Mouse (Mus musculus) small intestine, adult 10 weeks (tissue): Measurements from ENCODE around the gene Cyp2c40. TPM values are rescaled to one million over a fixed set of nuclear protein-coding genes. Genes with fewer than 3 reads are reported as not detected.

ENCODE experiments used
- polyA plus RNA-seq: library from polyadenylated mRNA; stranded (reverse); fragments of 350-450 nt; fragmentation: Illumina TruSeq; extraction: RNeasy Lipid Tissue Mini Kit (QIAGEN cat#74804); gene quantifications from one replicate; pipeline ENCODE4 v1.2.3, GENCODE M21; 2014; ENCODE audit warnings: low replicate concordance

Cyp2c40 gene
- not detected for polyA plus RNA-seq

GRCm38 (mm10) chr19:39812714-39813113 lies at the start of gene Cyp2c40:
TSS of gene Cyp2c40 (minus strand) at chr19:39812814.

GRCm38 (mm10) chr19:39740920-39741319 lies 71.7 kb downstream of the Cyp2c40 start, which contains the start of gene Cyp2c68:
TSS of gene Cyp2c68 (minus strand) at chr19:39741054.

Other genes with a start within 250 kb of the Cyp2c40 start
- gene Cyp2c67, start 163.8 kb downstream of the Cyp2c40 start, polyA plus RNA-seq: 6.3 TPM
- 437 TPM for gene Cyp2c68, start 71.8 kb downstream of the Cyp2c40 start, polyA plus RNA-seq
- gene Cyp2c69, start 74.0 kb upstream of the Cyp2c40 start, polyA plus RNA-seq: not detected
- gene Cyp2c37, start 179.6 kb upstream of the Cyp2c40 start, polyA plus RNA-seq: not detected